Mouse (Mus musculus): ENCODE results near the gene Vps8.

Gene Vps8

GRCm38 (mm10) chr16:21405224-21405969 is 17.5 kb upstream of the Vps8 start:
- DNase-seq = no peak

GRCm38 (mm10) chr16:21406136-21406535 is 16.8 kb upstream of the Vps8 start:
- no peak for DNase-seq

DNA sequence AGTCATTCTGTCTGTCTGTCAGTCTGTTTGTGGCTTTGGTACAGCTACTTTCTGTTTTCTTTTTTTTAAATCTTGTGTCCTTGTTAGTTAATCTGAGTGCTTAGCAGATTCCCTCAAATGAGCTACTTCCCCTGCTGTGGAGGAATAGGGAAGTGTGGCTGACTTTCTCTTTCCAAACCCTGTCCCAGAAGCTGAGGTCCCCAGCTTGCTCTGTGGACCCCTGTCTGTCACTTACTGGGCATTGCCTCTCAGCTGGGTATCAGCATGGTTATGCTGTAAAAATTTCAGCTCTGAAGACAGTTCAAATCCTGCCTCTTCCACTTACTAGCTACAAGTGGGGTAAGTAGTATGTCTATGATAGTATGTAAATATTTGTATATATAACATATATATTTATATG is 11.1 kb upstream of the Vps8 start:
- DNase-seq = no peak

- DNase-seq = peak; percentile 45 to 66
Observed at GRCm38 (mm10) chr16:21412593-21413047, 10.3 kb upstream of the Vps8 start.

- no peak for DNase-seq
Observed at GRCm38 (mm10) chr16:21413819-21414218, 9.1 kb upstream of the Vps8 start.

GRCm38 (mm10) chr16:21415128-21415527 is 7.8 kb upstream of the Vps8 start:
- DNase-seq = no peak

DNA sequence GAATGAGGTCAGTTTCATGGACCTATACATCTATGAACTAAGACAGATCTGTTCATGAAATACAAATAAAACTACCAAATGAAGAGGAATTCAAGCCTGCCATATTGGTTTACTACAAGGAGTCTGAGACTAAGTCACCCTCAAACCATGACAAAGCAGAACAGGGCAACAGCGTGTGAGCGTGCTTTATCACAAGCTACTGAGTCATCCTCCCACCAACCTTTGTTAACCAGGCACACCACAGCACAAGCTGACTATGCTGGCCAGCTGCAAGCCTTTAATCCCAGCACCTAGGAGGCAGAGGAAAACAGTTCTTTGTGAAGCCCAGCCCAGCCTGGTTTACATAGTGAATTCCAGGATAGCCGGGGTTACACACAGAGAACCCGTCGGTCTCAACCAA is 4.9 kb upstream of the Vps8 start:
- DNase-seq = no peak

DNA sequence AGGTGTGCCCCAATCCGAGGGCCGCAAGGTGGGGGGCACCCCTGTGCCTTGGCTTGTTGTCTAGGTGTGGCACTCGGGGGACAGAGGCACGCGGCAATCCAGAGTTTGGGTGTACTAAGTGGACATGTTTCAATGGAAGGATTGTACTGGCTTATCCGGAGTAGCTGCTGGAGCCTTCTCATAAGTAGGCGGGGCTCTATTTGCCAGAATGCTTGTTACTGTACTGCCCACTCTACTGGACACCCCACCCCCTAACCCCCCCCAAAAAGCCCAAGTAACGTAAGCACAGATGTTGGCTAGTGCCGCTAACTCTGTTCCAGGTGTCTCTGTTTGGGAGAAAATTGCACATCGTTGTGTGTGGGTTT is 610 bp downstream of the Vps8 start:
- DNase-seq = no peak

GRCm38 (mm10) chr16:21428131-21428530 is 5.2 kb downstream of the Vps8 start:
- DNase-seq = no peak

DNA sequence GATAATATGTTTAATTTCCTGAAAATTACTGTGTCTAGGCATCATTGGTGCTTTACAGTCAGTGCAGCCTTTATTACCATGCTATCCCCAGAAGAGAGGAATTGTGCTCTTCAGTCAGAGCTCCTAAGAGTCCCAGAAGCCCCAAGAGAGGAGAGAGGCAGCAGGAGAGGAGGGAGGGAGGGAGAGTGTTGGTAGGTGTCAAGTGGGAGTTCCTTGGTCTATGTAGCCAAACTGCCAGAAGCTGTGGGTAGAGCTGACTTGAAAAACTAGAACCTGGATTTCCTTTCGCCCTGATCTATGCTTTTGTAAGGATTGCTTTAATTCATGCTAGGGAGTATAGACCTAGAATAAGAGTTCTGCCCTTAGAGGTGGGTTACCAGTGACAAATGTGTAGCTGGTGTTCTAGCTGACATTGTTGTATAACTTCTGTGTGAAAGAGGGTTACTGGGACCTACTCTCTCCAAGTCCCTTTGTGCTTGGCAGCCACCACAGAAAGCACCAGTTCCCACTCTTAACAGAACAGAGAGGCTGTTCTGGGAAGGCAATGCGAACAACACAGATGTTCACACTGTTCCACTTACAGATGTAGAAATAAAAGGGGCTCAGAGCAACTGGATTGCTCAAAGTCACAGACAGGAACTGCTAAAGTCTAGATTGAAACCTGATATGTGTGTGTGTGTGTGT is 7.6 kb downstream of the Vps8 start:
- DNase-seq = no peak

GRCm38 (mm10) chr16:21431614-21432013 is 8.7 kb downstream of the Vps8 start:
- DNase-seq = no peak

DNA sequence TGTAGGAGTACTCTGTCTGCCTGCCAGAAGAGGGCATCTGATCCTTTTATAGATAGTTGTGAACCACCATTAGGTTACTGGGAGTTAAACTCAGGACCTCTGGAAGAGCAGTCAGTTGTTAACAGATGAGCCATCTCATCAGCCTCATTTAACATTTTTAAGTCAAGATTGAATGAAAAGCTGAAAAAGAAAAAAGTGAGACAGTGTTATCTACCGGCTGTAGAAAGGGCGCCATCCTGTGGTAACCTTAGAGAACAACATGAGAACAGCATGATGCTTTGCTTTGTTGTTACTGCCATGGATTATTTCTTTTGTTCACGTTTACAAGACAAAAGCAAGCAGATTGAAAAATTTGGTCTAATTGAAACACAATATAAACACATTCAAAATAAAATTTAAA is 10.6 kb downstream of the Vps8 start:
- no peak for DNase-seq

DNA sequence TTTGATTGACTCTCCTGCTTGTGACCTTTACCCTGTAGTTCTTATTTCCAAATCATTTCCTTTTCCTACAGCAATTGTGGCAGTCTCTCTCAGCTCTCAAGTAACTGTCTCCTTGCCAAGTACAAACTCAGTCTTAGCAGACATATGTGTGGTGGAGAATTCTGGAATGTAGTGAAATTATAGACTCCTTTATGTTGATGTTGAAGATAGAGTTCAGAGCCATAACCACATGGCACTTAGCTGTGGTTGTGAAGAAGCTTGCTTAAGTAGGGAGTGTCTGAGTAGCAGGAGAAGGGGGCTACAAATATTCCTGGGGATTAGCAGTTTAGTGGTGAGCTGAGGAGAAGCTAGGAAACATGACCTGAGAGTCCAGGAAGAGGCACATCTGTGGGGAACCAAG is 18.1 kb downstream of the Vps8 start:
- DNase-seq = no peak

- DNase-seq = no peak
Observed at GRCm38 (mm10) chr16:21445026-21445625, 22.2 kb downstream of the Vps8 start.

DNA sequence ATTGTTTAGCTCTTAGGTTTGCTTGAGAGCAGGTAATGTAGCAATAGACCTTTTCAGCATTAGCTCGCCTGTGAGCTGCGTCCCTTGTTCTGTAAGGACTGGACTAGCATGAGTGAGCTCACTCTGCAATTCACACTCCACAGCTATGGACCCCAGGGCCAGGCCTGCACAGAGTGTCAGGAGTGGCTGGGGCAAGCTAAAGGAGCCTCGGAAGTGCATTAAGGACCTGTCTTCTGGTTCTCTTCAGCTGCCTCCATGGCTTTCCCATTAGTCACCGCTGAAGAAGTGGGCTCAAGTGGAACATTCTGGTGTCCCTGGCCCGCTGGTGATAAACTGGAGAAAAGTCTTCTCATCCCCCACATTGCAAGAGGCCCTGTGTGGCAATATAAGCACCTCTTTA is 24.5 kb downstream of the Vps8 start:
- DNase-seq = no peak

DNA sequence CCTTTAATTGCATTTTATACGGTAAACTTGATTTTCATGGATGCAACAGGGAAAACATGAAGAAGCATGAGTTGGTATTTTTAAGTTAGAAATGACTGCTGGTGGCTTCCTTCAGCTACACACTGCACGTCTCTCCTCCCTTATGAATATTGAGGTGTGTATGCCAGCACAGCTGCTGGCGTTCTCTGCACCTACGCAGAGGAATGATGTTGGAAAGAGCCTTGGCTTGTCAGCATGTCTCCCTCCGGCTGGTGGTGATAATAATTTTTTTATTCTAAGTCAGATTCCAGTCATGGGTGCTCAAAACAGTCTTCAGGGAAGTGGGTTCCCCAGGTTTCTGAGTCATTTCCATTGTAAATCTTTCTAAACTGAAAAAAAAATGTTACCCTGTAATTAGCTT is 25.5 kb downstream of the Vps8 start:
- no peak for DNase-seq

DNA sequence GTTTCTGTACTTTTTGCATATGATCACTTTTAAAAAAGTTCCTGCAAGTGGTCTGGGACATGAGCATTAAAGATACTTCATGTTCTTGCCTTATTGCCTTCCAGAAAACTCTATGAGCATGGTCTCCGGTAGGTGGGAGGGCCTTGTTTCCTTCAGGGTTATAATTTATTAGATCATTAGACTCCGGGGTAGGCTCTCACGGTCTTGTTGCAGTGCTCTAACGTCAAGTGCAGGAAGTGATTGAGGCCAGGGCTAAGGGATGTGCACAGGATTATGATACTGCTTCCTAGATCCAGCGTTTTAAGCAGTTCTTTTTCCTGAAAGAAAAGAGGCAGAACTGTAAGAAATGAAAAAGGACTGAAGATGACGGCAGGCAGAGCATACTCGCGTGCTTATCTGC is 27.0 kb downstream of the Vps8 start:
- no peak for DNase-seq

GRCm38 (mm10) chr16:21452569-21452968 is 29.7 kb downstream of the Vps8 start:
- no peak for DNase-seq

- DNase-seq = no peak
Observed at GRCm38 (mm10) chr16:21457639-21458369, 34.9 kb downstream of the Vps8 start.

GRCm38 (mm10) chr16:21465868-21466267 is 43.0 kb downstream of the Vps8 start:
- DNase-seq = no peak

GRCm38 (mm10) chr16:21470416-21470815 is 47.5 kb downstream of the Vps8 start:
- DNase-seq = no peak

DNA sequence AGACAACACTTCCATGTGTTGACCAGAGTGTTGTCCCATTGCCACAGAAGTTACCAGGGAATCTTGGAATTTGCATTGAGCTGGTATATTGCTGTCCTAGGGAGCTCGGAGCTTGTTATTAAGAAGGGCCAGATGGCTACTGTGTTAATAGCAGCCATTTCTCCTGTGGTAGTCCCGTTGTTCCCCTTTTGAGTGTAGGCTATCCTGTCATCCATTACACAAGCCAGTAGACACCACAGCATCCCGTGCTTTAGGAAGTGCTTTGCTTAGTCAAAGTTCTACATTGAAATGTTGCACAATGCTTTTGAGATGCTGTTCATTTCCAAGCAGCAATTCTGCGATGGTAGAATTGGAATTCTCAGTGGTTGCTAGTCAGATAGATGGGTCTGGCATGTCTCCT is 54.2 kb downstream of the Vps8 start:
- no peak for DNase-seq

DNA sequence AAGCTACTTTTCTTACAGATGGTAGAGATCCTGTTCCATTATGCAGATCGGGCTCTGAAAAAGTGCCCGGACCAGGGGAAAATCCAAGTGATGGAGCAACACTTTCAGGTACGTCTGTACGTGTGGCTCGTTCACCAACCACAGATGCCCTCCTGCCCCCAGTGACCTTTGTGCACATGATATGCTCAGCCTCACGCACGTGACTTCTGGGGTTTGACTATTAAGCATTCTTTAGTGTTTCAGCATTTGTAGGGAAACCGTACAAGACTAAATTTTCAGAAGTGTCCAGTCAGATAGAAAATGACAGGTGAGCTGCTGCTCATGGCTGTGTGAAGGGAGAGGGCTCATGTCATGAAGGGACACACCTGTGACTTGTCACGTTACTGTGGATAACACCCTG is 55.5 kb downstream of the Vps8 start:
- DNase-seq = no peak

DNA sequence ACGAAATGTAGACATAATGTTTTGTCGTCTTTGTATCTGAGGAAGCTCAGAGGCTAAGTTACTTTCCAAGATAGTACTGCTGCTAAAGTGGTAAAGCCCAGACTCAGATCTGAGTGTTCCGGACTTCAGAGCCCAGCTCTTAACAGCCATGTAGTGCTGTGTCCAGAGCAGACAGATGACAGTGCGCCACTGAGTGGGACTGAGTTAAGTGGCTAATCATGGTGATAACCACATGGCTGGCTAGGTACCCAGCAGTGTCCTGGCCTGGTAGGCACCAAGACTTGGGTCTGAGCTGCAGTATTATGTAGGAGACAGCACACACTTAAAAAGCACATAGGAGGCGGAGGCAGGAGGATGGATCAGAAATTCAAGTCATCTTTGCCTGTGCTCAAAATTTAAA is 60.9 kb downstream of the Vps8 start:
- no peak for DNase-seq
